Mouse (Mus musculus) left cerebral cortex, postnatal 36 days (tissue): ENCODE data around the gene Ddx3y. TPM values are rescaled to one million over a fixed set of nuclear protein-coding genes. Genes with fewer than 3 reads are reported as not detected.

Experiments
- DNase-seq, 2 experiments: peaks; one replicate each; pipeline ENCODE4 v3.0.0; 2021 to 2022; ENCODE audit warnings: low spot score in 2 of 2, mixed read lengths in 1 of 2
- intact Hi-C: fragments of 180-260 bp; cut with DNase I; formaldehyde crosslinking; loops from one replicate; pipeline ENCODE4 v1.15.1; 2025
- total RNA-seq, 2 experiments: library from RNA; stranded (reverse); gene quantifications; 2 replicates each; pipeline ENCODE4 v1.2.3; 2021

Gene Ddx3y
- 10 to 100 TPM in 1 of 2 experiments, not detected in 1; 47.3 TPM for total RNA-seq

DNA sequence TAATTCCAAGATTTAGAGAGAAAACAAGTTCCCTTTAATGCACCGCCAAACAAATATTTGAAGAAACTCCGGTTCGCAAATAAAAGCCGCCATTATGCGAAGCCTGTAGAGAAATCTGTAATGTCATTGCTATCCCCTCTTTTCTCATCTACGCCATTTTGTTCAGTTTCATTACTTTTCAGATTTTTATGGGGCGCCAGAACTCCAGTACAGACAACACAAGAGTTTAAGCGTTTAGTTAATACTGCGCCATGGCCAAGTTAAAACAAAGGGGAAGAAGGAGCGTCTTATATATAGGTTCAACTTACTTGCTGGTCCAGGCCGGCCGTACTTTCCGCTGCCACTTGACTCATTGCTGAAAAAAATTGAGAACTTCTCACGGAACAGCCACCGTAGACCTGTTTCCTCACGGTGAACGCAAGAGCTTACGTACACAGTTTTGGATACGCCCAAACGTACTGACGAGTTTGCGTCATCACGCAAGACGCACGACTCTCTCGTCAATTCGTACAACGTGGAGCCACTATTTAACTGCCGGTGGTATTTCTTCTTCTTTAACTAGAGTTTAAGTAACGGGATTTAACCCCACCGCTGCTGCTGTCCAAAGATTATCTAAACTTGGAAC is at the start of gene Ddx3y:
TSS of gene Ddx3y (minus strand) at position 459 of the 625 bp plus-strand sequence.
- peak in 1 of 2 experiments; percentile 58 for DNase-seq
- intact Hi-C loops, result no loop called here

GRCm38 (mm10) chrY:1293708-1294107 is 7.3 kb upstream of the Ddx3y start:
- intact Hi-C loops, result no loop called here
- DNase-seq, result no peak

DNA sequence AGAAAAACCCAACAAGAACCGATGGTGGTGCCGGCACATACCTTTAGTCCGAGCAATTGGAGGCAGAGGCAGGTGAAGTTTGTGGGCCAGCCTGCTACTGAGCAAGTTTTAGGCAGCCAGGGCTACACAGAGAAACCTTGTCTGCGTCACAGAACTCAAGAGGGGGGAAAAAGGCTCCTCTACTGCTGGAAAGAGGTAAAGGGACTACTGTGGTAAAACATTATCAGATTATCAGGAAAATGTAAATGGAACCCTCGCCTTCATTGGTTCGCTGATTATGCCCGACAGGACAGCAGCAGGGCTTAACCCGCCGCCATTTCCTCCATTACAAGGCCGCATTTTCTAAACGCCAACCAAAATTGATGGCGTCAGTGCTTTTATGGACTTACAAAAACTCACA is 694 bp downstream of the Ddx3y start:
- intact Hi-C loops, result no loop called here
- peak in 1 of 2 experiments; percentile 3 for DNase-seq

GRCm38 (mm10) chrY:1246117-1246516 is 40.3 kb downstream of the Ddx3y start:
- intact Hi-C loops, result no loop called here
- no peak for DNase-seq

- intact Hi-C loops, result no loop called here
- peak in 1 of 2 experiments; percentile 68 for DNase-seq
Observed at GRCm38 (mm10) chrY:1245426-1245863, 41.0 kb downstream of the Ddx3y start, which contains the start of gene Uty. Gene Uty (minus strand): TSS chrY:1245759.

DNA sequence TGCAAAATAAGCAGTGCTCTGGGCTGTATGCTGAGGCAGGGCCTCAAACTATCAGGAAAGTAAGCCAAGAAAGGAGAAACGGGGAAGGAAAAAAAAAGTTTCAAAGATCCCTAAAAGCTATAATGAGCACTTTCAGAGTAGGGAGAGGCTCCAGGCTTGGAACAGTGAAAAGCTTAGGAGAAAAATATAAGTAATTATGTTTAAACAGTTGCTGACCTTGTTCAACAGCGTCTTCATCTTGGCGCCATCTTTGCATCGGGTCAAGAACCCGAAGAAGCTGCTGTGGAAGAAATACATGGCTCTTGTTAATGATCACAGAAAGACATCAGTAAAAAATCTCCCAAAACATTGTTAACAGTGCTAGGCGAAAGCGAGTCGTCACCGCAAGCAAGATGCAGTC is 41.5 kb downstream of the Ddx3y start:
- intact Hi-C loops, result no loop called here
- DNase-seq, result no peak

DNA sequence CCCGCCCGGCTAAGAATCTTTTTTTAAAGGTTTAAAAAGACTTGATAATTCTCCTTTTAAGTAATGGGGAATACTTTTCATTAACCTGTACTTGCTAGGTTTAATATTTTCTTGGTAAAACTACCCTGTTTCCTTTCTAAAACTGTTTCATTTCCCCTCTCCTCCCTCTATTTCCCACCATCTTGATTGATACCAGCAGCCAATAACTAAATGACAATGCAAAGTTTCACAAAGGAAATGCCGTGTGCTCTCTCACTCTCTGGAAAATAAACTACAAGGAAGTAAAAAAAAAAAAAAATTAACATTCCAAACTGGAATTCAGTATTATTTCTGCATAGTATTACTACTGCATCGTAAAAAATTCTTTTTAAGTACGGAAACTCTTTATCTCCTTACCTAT is 42.0 kb downstream of the Ddx3y start:
- intact Hi-C loops, result no loop called here
- DNase-seq, result no peak

GRCm38 (mm10) chrY:1220001-1220400 is 66.4 kb downstream of the Ddx3y start:
- no peak for DNase-seq
- intact Hi-C loops, result no loop called here

Other genes with a start within 250 kb of the Ddx3y start
- 10 to 100 TPM in 1 of 2 experiments, not detected in 1; 31.1 TPM for gene Uty, start 40.9 kb downstream of the Ddx3y start, total RNA-seq
- not detected for gene Usp9y, start 173.2 kb upstream of the Ddx3y start, total RNA-seq